Mouse (Mus musculus) small intestine, adult 2 months (tissue): ENCODE measurements around the gene Megf11. TPM values are rescaled to one million over a fixed set of nuclear protein-coding genes. Genes with fewer than 3 reads are reported as not detected.

Experiments used
- H3K27ac ChIP-seq: fragments of 200-500 bp; 2 replicates; pipeline ENCODE4 v1.5.1; 2012; ENCODE audit warnings: low read depth, low read length, control low read depth, inconsistent platforms; ENCODE audit not compliant: insufficient read depth
- H3K27me3 ChIP-seq: fragments of 200-500 bp; 2 replicates; pipeline ENCODE4 v1.6.1; 2012; ENCODE audit warnings: mild to moderate bottlenecking, moderate library complexity, low read length, inconsistent platforms; ENCODE audit not compliant: control insufficient read depth, insufficient read depth
- H3K36me3 ChIP-seq: fragments of 200-500 bp; 2 replicates; pipeline ENCODE4 v1.6.1; 2012; ENCODE audit warnings: mild to moderate bottlenecking, low read length, control low read depth, inconsistent platforms; ENCODE audit not compliant: control insufficient read depth, insufficient read depth
- H3K4me1 ChIP-seq: fragments of 200-500 bp; 2 replicates; pipeline ENCODE4 v1.6.1; 2012; ENCODE audit warnings: low read length, inconsistent platforms, mixed read lengths; ENCODE audit not compliant: control insufficient read depth, insufficient read depth, insufficient read length
- H3K4me3 ChIP-seq: fragments of 200-500 bp; 2 replicates; pipeline ENCODE4 v1.5.1; 2012; ENCODE audit warnings: low read depth, mild to moderate bottlenecking, control low read depth, inconsistent platforms, low read length, moderate library complexity
- CTCF ChIP-seq: fragments of 200-500 bp; IDR thresholded peaks from 2 replicates; pipeline ENCODE4 v1.5.1; 2012; ENCODE audit warnings: low read depth, mild to moderate bottlenecking, control low read depth, inconsistent platforms, low read length, moderate library complexity, mixed read lengths; ENCODE audit not compliant: insufficient replicate concordance, insufficient read length; ENCODE audit errors: extremely low read depth
- POLR2A ChIP-seq: fragments of 200-500 bp; IDR thresholded peaks from 2 replicates; pipeline ENCODE4 v1.6.1; 2012; ENCODE audit warnings: low read depth, mild to moderate bottlenecking, control low read depth, inconsistent platforms, low read length, moderate library complexity
- WGBS: fragments of 180-500 bp; shearing (Covaris S2); methylation state at CpG from one replicate; pipeline ENCODE4 v1.1.7; 2018; 5-methylcytosine and 5-hydroxymethylcytosine counted together
- polyA plus RNA-seq: library from polyadenylated mRNA; depleted of rRNA; stranded (reverse); fragments of >200 nt; gene quantifications from 2 replicates; pipeline ENCODE4 v1.2.3, GENCODE M21; 2012

Gene Megf11
- polyA plus RNA-seq, 1 experiment: 0.10 TPM

- no peak overlapping the region for H3K4me3 ChIP-seq
- H3K27ac ChIP-seq: no peak overlapping the region
- WGBS: 81% methylated on average over 1 of the region's 1 CpGs
- H3K4me1 ChIP-seq: no peaks in the 10 kb centered on the region
- no peaks in the 10 kb centered on the region for H3K36me3 ChIP-seq
- no peaks in the 10 kb centered on the region for H3K27me3 ChIP-seq
- TF ChIP-seq POLR2A (no peak), CTCF (no peak)
Measured at GRCm38 (mm10) chr9:64503996-64504395, 118.6 kb downstream of the Megf11 start.

- TF ChIP-seq POLR2A: no peak
- TF ChIP-seq CTCF: no peak
- no peak overlapping the region for H3K4me3 ChIP-seq
- WGBS: 83% methylated on average over 3 of the region's 3 CpGs
- H3K27ac ChIP-seq: no peak overlapping the region
- no peaks in the 10 kb centered on the region for H3K4me1 ChIP-seq
- no peaks in the 10 kb centered on the region for H3K36me3 ChIP-seq
- H3K27me3 ChIP-seq: no peaks in the 10 kb centered on the region
Measured at GRCm38 (mm10) chr9:64504456-64504855, 119.0 kb downstream of the Megf11 start.

GRCm38 (mm10) chr9:64504921-64505320, 119.5 kb downstream of the Megf11 start:
- no peaks in the 10 kb centered on the region for H3K36me3 ChIP-seq
- no peaks in the 10 kb centered on the region for H3K4me1 ChIP-seq
- TF ChIP-seq POLR2A (no peak), CTCF (no peak)
- 89% methylated on average over 8 of the region's 8 CpGs for WGBS
- H3K4me3 ChIP-seq: no peak overlapping the region
- H3K27ac ChIP-seq: no peak overlapping the region
- H3K27me3 ChIP-seq: no peaks in the 10 kb centered on the region

GRCm38 (mm10) chr9:64506440-64507206, 121.2 kb downstream of the Megf11 start:
- WGBS: 74% methylated on average over 11 of the region's 11 CpGs
- Histone ChIP-seq H3K4me3 (no peak overlapping the region), H3K27ac (no peak overlapping the region), H3K4me1 (no peaks in the 10 kb centered on the region), H3K27me3 (no peaks in the 10 kb centered on the region), H3K36me3 (no peaks in the 10 kb centered on the region)
- TF ChIP-seq CTCF (no peak), POLR2A (no peak)

- Histone ChIP-seq H3K27me3 (no peaks in the 10 kb centered on the region), H3K27ac (no peak overlapping the region), H3K36me3 (no peaks in the 10 kb centered on the region), H3K4me1 (no peaks in the 10 kb centered on the region), H3K4me3 (no peak overlapping the region)
- TF ChIP-seq CTCF: no peak
- TF ChIP-seq POLR2A: no peak
- WGBS: 73% methylated on average over 6 of the region's 6 CpGs
Measured at GRCm38 (mm10) chr9:64507207-64507517, 121.7 kb downstream of the Megf11 start.

GRCm38 (mm10) chr9:64507995-64508394, 122.6 kb downstream of the Megf11 start:
- Histone ChIP-seq H3K27me3 (no peaks in the 10 kb centered on the region), H3K4me3 (no peak overlapping the region), H3K4me1 (no peaks in the 10 kb centered on the region), H3K27ac (no peak overlapping the region), H3K36me3 (no peaks in the 10 kb centered on the region)
- TF ChIP-seq POLR2A (no peak), CTCF (peak; percentile 37; the same call in 1 of the 2 replicates)
- WGBS: 39% methylated on average over 7 of the region's 7 CpGs

GRCm38 (mm10) chr9:64514826-64515225, 129.4 kb downstream of the Megf11 start:
- Histone ChIP-seq H3K36me3 (no peaks in the 10 kb centered on the region), H3K4me3 (no peak overlapping the region), H3K4me1 (no peaks in the 10 kb centered on the region), H3K27me3 (no peaks in the 10 kb centered on the region), H3K27ac (no peak overlapping the region)
- TF ChIP-seq CTCF: no peak
- no peak for TF ChIP-seq POLR2A
- WGBS: 59% methylated on average over 6 of the region's 6 CpGs

- no peak overlapping the region for H3K27ac ChIP-seq
- TF ChIP-seq POLR2A (no peak), CTCF (no peak)
- WGBS: 17% methylated on average over 12 of the region's 12 CpGs
Measured at GRCm38 (mm10) chr9:64519921-64520746, 134.7 kb downstream of the Megf11 start.

More at GRCm38 (mm10) chr9:64519921-64520746, 134.7 kb downstream of the Megf11 start:
- H3K27me3 ChIP-seq: no peaks in the 10 kb centered on the region
- no peak overlapping the region for H3K4me3 ChIP-seq
- no peaks in the 10 kb centered on the region for H3K4me1 ChIP-seq
- no peaks in the 10 kb centered on the region for H3K36me3 ChIP-seq
